Mouse (Mus musculus): Measurements from ENCODE around the gene Acad12.

GRCm38 (mm10) chr5:121547084-121547483 is 71.7 kb downstream of the Acad12 start:
- TF ChIP-seq CTCF (IDR thresholded peaks at IDR 0.05) (no peak), EP300 (IDR thresholded peaks at IDR 0.05) (no peak)
